Mouse (Mus musculus) duodenum, adult 2 months (tissue): Measurements from ENCODE around the gene Trpd52l3. TPM values are rescaled to one million over a fixed set of nuclear protein-coding genes. Genes with fewer than 3 reads are reported as not detected.

Experiments used
- polyA plus RNA-seq: library from polyadenylated mRNA; depleted of rRNA; stranded (reverse); fragments of >200 nt; gene quantifications from 2 replicates; pipeline ENCODE4 v1.2.3, GENCODE M21; 2012; ENCODE audit warnings: low replicate concordance; rRNA removed

The Trpd52l3 gene
- not detected in 2 replicates for polyA plus RNA-seq

GRCm38 (mm10) chr19:30003621-30004020, at the start of gene Trpd52l3:
TSS of gene Trpd52l3 (plus strand) at chr19:30003790.

GRCm38 (mm10) chr19:30029894-30030635, 26.5 kb downstream of the Trpd52l3 start, which contains the start of gene Uhrf2:
TSS of gene Uhrf2 (plus strand) at chr19:30030513.

Other genes with a start within 250 kb of the Trpd52l3 start
- 0.49 and 1.9 TPM in 2 replicates for gene 9930021J03Rik, start 197.8 kb upstream of the Trpd52l3 start, polyA plus RNA-seq
- gene Ranbp6, start 190.8 kb upstream of the Trpd52l3 start, polyA plus RNA-seq = 0.21 and 0.29 TPM in 2 replicates
- gene Il33, start 78.7 kb upstream of the Trpd52l3 start, polyA plus RNA-seq = 2.5 and 5.3 TPM in 2 replicates
- 9.7 and 14.0 TPM in 2 replicates for gene Uhrf2, start 26.7 kb downstream of the Trpd52l3 start, polyA plus RNA-seq
- gene Gldc, start 171.6 kb downstream of the Trpd52l3 start, polyA plus RNA-seq = 0.06 and 0.99 TPM in 2 replicates
- 3.8 TPM in 1 of 2 replicates, not detected in the other for gene Mbl2, start 229.2 kb downstream of the Trpd52l3 start, polyA plus RNA-seq